Mouse (Mus musculus): ENCODE measurements around the gene Rpl37.
A peak's percentile ranks its signal among the peaks of the same experiment; 100 is the strongest.

DNA sequence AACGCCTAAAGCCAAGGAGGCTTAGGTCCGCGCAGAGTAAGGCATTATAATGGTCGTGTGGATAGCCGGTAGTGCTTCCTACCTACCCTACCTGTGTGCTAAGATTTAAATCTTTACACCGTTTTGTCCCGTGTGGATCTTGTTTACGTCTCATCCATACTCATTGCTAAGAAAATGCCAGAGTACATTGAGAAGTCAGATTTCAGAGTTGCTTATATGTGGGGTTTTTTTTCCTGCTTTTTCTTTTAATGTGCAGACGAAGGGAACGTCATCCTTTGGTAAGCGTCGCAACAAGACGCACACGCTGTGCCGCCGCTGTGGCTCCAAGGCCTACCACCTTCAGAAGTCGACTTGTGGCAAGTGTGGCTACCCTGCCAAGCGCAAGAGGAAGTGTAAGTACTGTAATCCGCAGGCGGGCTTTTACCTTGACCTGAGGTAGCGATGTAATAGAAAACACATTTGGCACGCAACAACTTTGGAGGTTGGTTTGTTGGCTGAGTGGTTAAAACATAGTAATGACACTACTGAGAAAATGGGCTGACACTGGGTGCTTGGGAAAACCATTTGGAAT lies 671 bp downstream of the Rpl37 start:
- no peak for TF ChIP-seq GABPA (IDR thresholded peaks at IDR 0.05; ENCODE audit: insufficient replicate concordance, low read depth, low read length)
- no peak for TF ChIP-seq USF2 (conservative IDR thresholded peaks at IDR 0.05; ENCODE audit: low read depth, low read length)
- 0 out of 2 replicates have a peak, but pooled peaks have one; percentile 17 for TF ChIP-seq POLR2A (IDR thresholded peaks at IDR 0.05; ENCODE audit: low read depth, low read length)
- TF ChIP-seq TBP (conservative IDR thresholded peaks at IDR 0.05; ENCODE audit: low read depth, low read length) = no peak
- TF ChIP-seq PAX5 (IDR thresholded peaks at IDR 0.05; ENCODE audit: low read length) = no peak
- no peak for TF ChIP-seq EP300 (IDR thresholded peaks at IDR 0.05; ENCODE audit: low read length)

Data from CH12.LX (cell line).